Mouse (Mus musculus): ENCODE results near the gene Btnl9.
"Not testable (repeated sequence)": the region's sequence is repeated elsewhere in the genome, so short reads cannot be mapped to it uniquely, and the experiment has no call there.

Gene Btnl9

GRCm38 (mm10) chr11:49176047-49176779 lies 10.7 kb downstream of the Btnl9 start:
- not testable (repeated sequence) for DNase-seq (ENCODE audit: low spot score)

- no peak for DNase-seq (ENCODE audit: low spot score)
Observed at GRCm38 (mm10) chr11:49175345-49175744, 11.6 kb downstream of the Btnl9 start.

DNA sequence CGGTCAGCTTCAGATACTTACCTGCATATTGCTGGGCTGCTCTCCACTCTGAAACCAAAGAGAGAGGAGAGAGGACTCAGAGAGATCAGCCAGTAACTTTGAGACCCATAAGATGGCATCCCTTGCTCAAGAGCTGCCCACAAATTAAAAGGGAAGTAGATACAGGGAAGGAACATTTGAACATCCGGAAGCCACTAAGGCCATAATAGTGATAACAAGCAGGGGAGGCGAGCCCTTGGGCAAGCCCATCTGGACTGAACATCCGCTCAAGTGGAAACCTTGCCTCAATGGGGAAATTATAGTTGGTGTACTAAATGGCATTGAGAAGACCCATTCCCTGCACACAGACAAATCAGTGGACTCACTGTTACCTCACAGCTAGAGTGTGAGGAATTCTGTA lies 16.4 kb downstream of the Btnl9 start:
- DNase-seq (ENCODE audit: low spot score) = no peak

GRCm38 (mm10) chr11:49168839-49169611 lies 17.9 kb downstream of the Btnl9 start:
- peak; percentile 23 for DNase-seq (ENCODE audit: low spot score)

DNA sequence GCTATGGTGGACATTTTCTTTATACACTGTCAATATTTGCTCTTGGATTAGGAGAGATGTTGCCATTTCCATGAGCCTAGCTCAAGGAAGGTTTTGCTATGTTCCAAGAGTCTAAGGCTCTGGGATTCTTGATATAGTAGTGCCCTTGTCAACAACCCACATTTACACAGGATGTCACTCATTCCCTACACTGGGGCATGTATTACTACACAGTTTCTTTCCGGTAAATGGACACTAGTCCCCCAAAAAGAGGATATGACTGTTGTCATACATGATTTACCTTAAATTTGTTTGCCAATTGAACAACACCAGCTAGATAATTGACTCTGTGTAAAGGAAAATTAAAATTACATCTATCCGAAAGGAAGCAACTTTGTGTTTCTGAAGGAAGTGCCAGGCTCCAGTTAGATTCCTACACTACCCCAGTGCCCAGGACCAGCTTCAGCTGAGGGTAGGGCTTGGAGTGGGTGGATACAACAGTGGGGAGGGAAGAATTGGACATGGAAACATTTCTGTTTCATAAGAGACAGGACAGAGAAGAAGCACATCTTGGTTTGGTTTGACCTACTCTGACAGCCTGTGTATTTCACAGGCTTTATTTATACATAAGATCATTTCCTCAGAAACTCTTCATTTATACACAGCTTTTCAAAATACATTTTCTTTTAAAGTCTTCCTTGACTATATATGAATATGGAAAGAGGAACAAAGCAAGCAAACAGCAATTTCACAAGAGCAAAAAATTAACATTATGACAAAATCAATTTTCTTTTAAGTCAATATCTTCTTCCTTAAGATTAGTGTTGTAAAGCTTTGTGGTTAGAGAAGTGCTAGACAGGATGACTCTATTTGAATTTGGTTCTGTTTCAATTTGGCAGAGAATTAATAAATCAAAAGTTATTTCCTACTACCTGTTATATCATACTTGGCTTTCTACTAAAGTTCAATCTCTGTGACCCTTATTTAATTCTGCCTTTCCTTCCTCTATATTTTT lies 29.8 kb downstream of the Btnl9 start:
- no peak for DNase-seq (ENCODE audit: low spot score)

- DNase-seq (ENCODE audit: low spot score) = no peak
Observed at GRCm38 (mm10) chr11:49154077-49154476, 32.9 kb downstream of the Btnl9 start, which contains the start of gene Olfr1394. Gene Olfr1394, plus strand, starts transcription at chr11:49154377.

GRCm38 (mm10) chr11:49141974-49142373 lies 45.0 kb downstream of the Btnl9 start, which contains the start of gene Olfr1395:
Gene Olfr1395, plus strand, starts transcription at chr11:49142274.
- DNase-seq (ENCODE audit: low spot score) = no peak

DNA sequence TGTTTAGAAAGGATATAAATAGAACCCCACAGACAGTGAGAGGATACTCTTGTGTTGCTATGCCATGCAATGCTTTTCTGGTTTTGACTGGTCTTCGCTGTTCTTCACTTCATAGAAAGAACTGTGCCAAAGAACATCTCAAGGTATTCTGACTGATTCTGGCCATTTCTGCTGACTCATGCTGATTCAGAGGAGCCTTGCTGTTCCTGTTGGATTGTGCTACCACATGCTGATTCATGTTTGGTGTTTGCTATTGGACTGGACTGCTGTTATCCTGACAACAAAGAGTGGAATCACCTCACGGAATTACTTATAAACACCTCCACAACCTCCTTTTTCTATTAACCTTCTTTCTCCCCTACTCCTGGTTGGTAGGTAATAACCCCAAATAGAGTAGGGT lies 62.8 kb downstream of the Btnl9 start:
- DNase-seq (ENCODE audit: low spot score) = no peak

- no peak for DNase-seq (ENCODE audit: low spot score)
Observed at GRCm38 (mm10) chr11:49119635-49120034, 67.3 kb downstream of the Btnl9 start.

Measured in yolk sac, embryonic 10.5 days (tissue).